Mouse (Mus musculus) heart, embryonic 14.5 days (tissue): ENCODE measurements around the gene Tap2. TPM values are rescaled to one million over a fixed set of nuclear protein-coding genes. Genes with fewer than 3 reads are reported as not detected.

Experiments used
- polyA plus RNA-seq: library from polyadenylated mRNA; unstranded; fragments of >200 nt; fragmentation: Nextera tagmentation; extraction: Ambion mirVana; gene quantifications from 2 replicates; pipeline ENCODE4 v1.2.1, GENCODE M21; 2014

Gene Tap2
- polyA plus RNA-seq, 1 experiment from 2014 or later = 2.1 TPM

Other genes with a start within 250 kb of the Tap2 start
- gene Vps52, start 247.7 kb upstream of the Tap2 start, polyA plus RNA-seq = 27.6 and 30.6 TPM in 2 replicates
- gene Rps18, start 247.5 kb upstream of the Tap2 start, polyA plus RNA-seq = 1,085 and 1,186 TPM in 2 replicates
- gene H2-K1, start 203.2 kb upstream of the Tap2 start, polyA plus RNA-seq = 32.3 and 37.8 TPM in 2 replicates
- gene Ring1, start 178.8 kb upstream of the Tap2 start, polyA plus RNA-seq = 5.4 and 7.4 TPM in 2 replicates
- gene H2-Ke6, start 175.5 kb upstream of the Tap2 start, polyA plus RNA-seq = 46.8 and 57.7 TPM in 2 replicates
- 48.0 and 53.2 TPM in 2 replicates for gene Slc39a7, start 171.8 kb upstream of the Tap2 start, polyA plus RNA-seq
- gene Rxrb, start 171.7 kb upstream of the Tap2 start, polyA plus RNA-seq = 14.2 and 16.4 TPM in 2 replicates
- gene Col11a2, start 164.1 kb upstream of the Tap2 start, polyA plus RNA-seq = 0.32 and 0.51 TPM in 2 replicates
- 0.78 TPM in 1 of 2 replicates, not detected in the other for gene H2-Oa, start 111.2 kb upstream of the Tap2 start, polyA plus RNA-seq
- gene H2-DMa, start 84.0 kb upstream of the Tap2 start, polyA plus RNA-seq = 5.7 and 9.3 TPM in 2 replicates
- 72.8 and 74.9 TPM in 2 replicates for gene Brd2, start 80.9 kb upstream of the Tap2 start, polyA plus RNA-seq
- 0.32 and 0.36 TPM in 2 replicates for gene H2-DMb2, start 60.2 kb upstream of the Tap2 start, polyA plus RNA-seq
- 0.38 and 0.62 TPM in 2 replicates for gene H2-DMb1, start 50.5 kb upstream of the Tap2 start, polyA plus RNA-seq
- gene Tap1, start 16.0 kb upstream of the Tap2 start, polyA plus RNA-seq = 1.7 and 1.9 TPM in 2 replicates
- 1.6 and 1.7 TPM in 2 replicates for gene Psmb9, start 15.8 kb upstream of the Tap2 start, polyA plus RNA-seq
- gene Psmb8, start 5.8 kb upstream of the Tap2 start, polyA plus RNA-seq = 4.4 and 4.6 TPM in 2 replicates
- not detected in 2 replicates for gene H2-Ob, start 35.4 kb downstream of the Tap2 start, polyA plus RNA-seq
- 7.0 and 10.0 TPM in 2 replicates for gene H2-Ab1, start 54.2 kb downstream of the Tap2 start, polyA plus RNA-seq
- 1.2 and 2.5 TPM in 2 replicates for gene H2-Aa, start 84.3 kb downstream of the Tap2 start, polyA plus RNA-seq
- 2.6 and 3.0 TPM in 2 replicates for gene H2-Eb1, start 102.3 kb downstream of the Tap2 start, polyA plus RNA-seq
- gene H2-Eb2, start 122.1 kb downstream of the Tap2 start, polyA plus RNA-seq = not detected in 2 replicates
- gene Btnl2, start 151.3 kb downstream of the Tap2 start, polyA plus RNA-seq = not detected in 2 replicates
- not detected in 2 replicates for gene Btnl1, start 173.6 kb downstream of the Tap2 start, polyA plus RNA-seq
- gene BC051142, start 195.3 kb downstream of the Tap2 start, polyA plus RNA-seq = not detected in 2 replicates